Mouse (Mus musculus): ENCODE data around the gene Pdlim5.

- TF ChIP-seq POLR2A (IDR thresholded peaks at IDR 0.05; ENCODE audit: extremely low read depth, insufficient read depth, low read length): no peak
- no peak for TF ChIP-seq CTCF (IDR thresholded peaks at IDR 0.05; ENCODE audit: extremely low read depth, insufficient read depth, low read length)
Measured at GRCm38 (mm10) chr3:142390288-142390687, 5.2 kb downstream of the Pdlim5 start.

All from cortical plate, adult 2 months (tissue).